In genomic region chr19:37284775-37285174, GRCm38 (mm10) we compare ENCODE assay signal across 31 mouse cellular contexts. TPM values are rescaled to one million over a fixed set of nuclear protein-coding genes. Genes with fewer than 3 reads are reported as not detected.
DNase-seq lines count a peak whose midpoint lies in the region; ATAC-seq and TF ChIP-seq lines count a peak whose summit lies in the region.
"Had no signal": no experiment of that assay in that cellular context is flagged by ENCODE, and none has a peak within 500 bp of the region (broad histone marks: within the 10 kb centered on the region; RNA-seq: fewer than 3 reads in every experiment).

No protein-coding gene starts in this region.

- DNase-seq in splenic B cell, adult 2 months (ENCODE audit: low read depth, low spot score): peak; percentile 38
- DNase-seq in testis, postnatal 14 days (ENCODE audit: low spot score): no peak
- DNase-seq in spleen, postnatal 36 days (ENCODE audit: low spot score in 2 of 2): no peak
- DNase-seq: adrenal gland, postnatal 10 days; adrenal gland, postnatal 36 days; cerebellum, adult 11 months; cerebellum, adult 2 months; cerebellum, adult 9-11 months; cerebellum, postnatal 25 days; embryo, embryonic 11 days; gastrocnemius, postnatal 10 days; gastrocnemius, postnatal 36 days; heart, adult 11 months; heart, postnatal 10 days; heart, postnatal 36 days had no signal

- H3K4me2 ChIP-seq in forebrain, embryonic 15.5 days (replicated peaks): no peak overlapping the region
- H3K4me2 ChIP-seq: embryonic facial prominence, embryonic 13.5 days; forebrain, embryonic 12.5 days; heart, embryonic 12.5 days; heart, embryonic 15.5 days; hindbrain, embryonic 14.5 days had no signal

- TF ChIP-seq CTCF in bone marrow macrophage, adult 2 months (IDR thresholded peaks at IDR 0.05; ENCODE audit: low read depth, low read length): no peak

- H3K9ac ChIP-seq in forebrain, embryonic 15.5 days (replicated peaks): no peak overlapping the region
- H3K9ac ChIP-seq: embryonic facial prominence, embryonic 13.5 days; forebrain, embryonic 12.5 days; heart, embryonic 12.5 days; heart, embryonic 15.5 days; hindbrain, embryonic 14.5 days had no signal

- no peak for ATAC-seq in forebrain, embryonic 15.5 days (replicated peaks)
- ATAC-seq: forebrain, embryonic 16.5 days; hindbrain, postnatal 0 days; inflammation-experienced regulatory T-cells, adult 6 months; Patski had no signal

- peaks cover 37% of the 10 kb centered on the region for H3K36me3 ChIP-seq in macrophage (ENCODE audit: inconsistent target)
- H3K36me3 ChIP-seq in splenic B cell, adult 2 months (ENCODE audit: control insufficient read depth, insufficient read depth, low read length, poor library complexity, severe bottlenecking): peaks cover 5% of the 10 kb centered on the region
- peaks cover 6% of the 10 kb centered on the region for H3K36me3 ChIP-seq in forebrain, embryonic 15.5 days

- peak overlapping the region; percentile 7; the same call in 1 of the 2 replicates for H3K27ac ChIP-seq in bone marrow macrophage, adult 2 months (ENCODE audit: insufficient read depth, low read depth, low read length)
- peak overlapping the region; percentile 4; the same call in 1 of the 2 replicates for H3K27ac ChIP-seq in macrophage
- H3K27ac ChIP-seq in forebrain, embryonic 15.5 days (replicated peaks): no peak overlapping the region
- H3K27ac ChIP-seq: embryonic facial prominence, embryonic 10.5 days; embryonic facial prominence, embryonic 13.5 days; forebrain, embryonic 12.5 days; heart, embryonic 15.5 days; hindbrain, embryonic 10.5 days; hindbrain, embryonic 14.5 days; hindbrain, postnatal 0 days had no signal

- H3K4me3 ChIP-seq in bone marrow macrophage, adult 2 months (ENCODE audit: insufficient read depth, low read length): no peak overlapping the region
- no peak overlapping the region for H3K4me3 ChIP-seq in macrophage (ENCODE audit: inconsistent target)
- H3K4me3 ChIP-seq in forebrain, embryonic 15.5 days: no peak overlapping the region
- H3K4me3 ChIP-seq: embryonic facial prominence, embryonic 10.5 days; embryonic facial prominence, embryonic 13.5 days; erythroblast, embryonic 14.5 days; forebrain, embryonic 12.5 days; heart, embryonic 12.5 days; heart, embryonic 15.5 days; hindbrain, embryonic 10.5 days had no signal

- H3K9me3 ChIP-seq in forebrain, embryonic 15.5 days: no peaks in the 10 kb centered on the region
- H3K9me3 ChIP-seq: embryonic facial prominence, embryonic 10.5 days; embryonic facial prominence, embryonic 13.5 days; forebrain, embryonic 12.5 days; G1E; heart, embryonic 12.5 days; heart, embryonic 15.5 days; hindbrain, embryonic 10.5 days had no signal

- H3K79me2 ChIP-seq in macrophage (ENCODE audit: inconsistent target): no peaks in the 10 kb centered on the region

- WGBS in macrophage (ENCODE audit: missing documents): 53% methylated on average over 9 of the region's 9 CpGs
- 91% methylated on average over 9 of the region's 9 CpGs for WGBS in forebrain, embryonic 15.5 days

- H3K4me1 ChIP-seq in bone marrow macrophage, adult 2 months (ENCODE audit: control insufficient read depth, insufficient read depth, low read length): peaks cover 8% of the 10 kb centered on the region
- H3K4me1 ChIP-seq in forebrain, embryonic 15.5 days: no peaks in the 10 kb centered on the region
- H3K4me1 ChIP-seq: embryonic facial prominence, embryonic 10.5 days; embryonic facial prominence, embryonic 13.5 days; forebrain, embryonic 12.5 days; hindbrain, embryonic 10.5 days had no signal

- H3K27me3 ChIP-seq in splenic B cell, adult 2 months (ENCODE audit: control insufficient read depth, insufficient read depth, low read length, poor library complexity, severe bottlenecking): no peaks in the 10 kb centered on the region
- H3K27me3 ChIP-seq in forebrain, embryonic 15.5 days: no peaks in the 10 kb centered on the region
- H3K27me3 ChIP-seq: embryonic facial prominence, embryonic 13.5 days; forebrain, embryonic 12.5 days; heart, embryonic 12.5 days; heart, embryonic 15.5 days; Patski had no signal

- TF ChIP-seq POLR2A in bone marrow macrophage, adult 2 months (IDR thresholded peaks at IDR 0.05; ENCODE audit: borderline replicate concordance, low read depth, low read length): no peak

RNA-seq across cellular contexts. Expression of gene Ide, which starts 52.9 kb away (rescaled TPM):
- polyA plus RNA-seq in bone marrow macrophage, adult 2 months (2012; ENCODE audit: insufficient read depth, insufficient read length, missing spikeins): 23.3 and 24.8 TPM in 2 replicates
- 100 to 1,000 TPM in 11 of 26 experiments, 10 to 100 TPM in 14, 1 to 10 TPM in 1; 7.7 to 132 (median 83.5) TPM for total RNA-seq in macrophage (2018; cell fraction: chromatin; rRNA removed)
- total RNA-seq in macrophage (2018; cell fraction: cytosol; rRNA removed): 10 to 100 TPM; 46.8 to 68.2 (median 59.2) TPM
- total RNA-seq in macrophage (2018; cell fraction: nucleus; rRNA removed): 100 to 1,000 TPM in 1 of 26 experiments, 10 to 100 TPM in 25; 16.4 to 104 (median 55.1) TPM
- 42.9 to 68.4 TPM (median 54.3 TPM) in 3 replicates for polyA plus RNA-seq in macrophage (2018)
- 27.2 and 30.1 TPM in 2 replicates for polyA plus RNA-seq in forebrain, embryonic 15.5 days (2015; fragmentation: Nextera tagmentation; extraction: Ambion mirVana)
